Mouse (Mus musculus): ENCODE measurements at regions not wholly inside any gene's neighbourhood (a gene's known extent, or its start where the extent isn't known, plus 50 kb on each side); places are given as distances from the start of the nearest gene placed in this dataset.
A peak's percentile ranks its signal among the peaks of the same experiment; 100 is the strongest.

DNA sequence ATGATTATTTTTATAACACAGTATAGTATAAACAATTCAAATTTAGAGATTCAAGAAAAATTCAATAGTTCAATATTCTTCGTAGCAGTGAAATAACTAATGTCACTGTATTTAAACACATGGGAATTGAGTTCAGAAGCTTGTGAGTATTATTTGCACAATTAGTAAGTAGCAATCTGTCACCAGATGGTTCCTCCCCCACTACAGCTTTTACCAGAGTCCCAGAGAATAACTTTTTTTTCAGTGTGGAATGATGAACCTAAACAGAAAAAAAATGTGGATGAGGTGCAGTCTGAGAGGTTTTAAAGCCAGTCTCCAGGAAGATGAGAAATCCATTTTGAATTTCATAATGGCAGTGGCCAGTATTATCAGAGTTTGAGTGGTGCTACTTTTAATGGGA is 414.9 kb upstream of the C9orf72 start:
- Histone ChIP-seq H3K4me2 (ENCODE audit: low read depth) (no peak overlapping the region), H3K9ac (no peak overlapping the region), H3K36me3 (ENCODE audit: insufficient read depth) (no peaks in the 10 kb centered on the region), H3K27ac (ENCODE audit: low read depth, low read length) (no peak overlapping the region), H3K27me3 (ENCODE audit: insufficient read depth, low read length) (no peaks in the 10 kb centered on the region), H3K9me3 (ENCODE audit: low read length) (no peaks in the 10 kb centered on the region), H3K4me3 (ENCODE audit: low read depth, low read length) (no peak overlapping the region), H3K4me1 (ENCODE audit: insufficient read depth) (no peaks in the 10 kb centered on the region)
- 60% methylated on average over 1 of the region's 1 CpGs for whole genome bisulfite sequencing
- ATAC-seq = no peak
- no peak for TF ChIP-seq CTCF (IDR thresholded peaks at IDR 0.05; ENCODE audit: low read depth)
- DNase-seq = no peak

DNA sequence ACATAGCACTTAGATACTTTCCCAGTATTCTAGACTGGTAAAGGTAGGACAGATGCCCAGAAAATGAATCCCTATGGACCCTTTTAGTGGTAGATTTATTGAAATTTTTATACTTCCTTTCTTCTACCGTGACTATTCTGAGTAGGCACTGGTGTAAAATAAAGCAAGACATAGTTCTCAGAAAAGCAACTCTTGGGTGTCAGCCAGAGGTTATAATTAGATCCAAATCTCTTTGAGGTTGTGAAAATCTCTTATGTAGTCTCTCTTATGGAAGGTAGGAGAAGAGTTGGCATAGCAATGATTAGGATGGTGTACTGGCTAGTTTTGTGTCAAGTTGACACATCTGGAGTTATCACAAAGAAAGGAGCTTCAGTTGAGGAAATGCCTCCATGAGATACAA is 380.2 kb upstream of the C9orf72 start:
- Histone ChIP-seq H3K4me1 (ENCODE audit: insufficient read depth) (no peaks in the 10 kb centered on the region), H3K4me2 (ENCODE audit: low read depth) (no peak overlapping the region), H3K36me3 (ENCODE audit: insufficient read depth) (no peaks in the 10 kb centered on the region), H3K4me3 (ENCODE audit: low read depth, low read length) (no peak overlapping the region), H3K27ac (ENCODE audit: low read depth, low read length) (no peak overlapping the region), H3K9ac (no peak overlapping the region), H3K27me3 (ENCODE audit: insufficient read depth, low read length) (no peaks in the 10 kb centered on the region), H3K9me3 (ENCODE audit: low read length) (no peaks in the 10 kb centered on the region)
- no peak for TF ChIP-seq CTCF (IDR thresholded peaks at IDR 0.05; ENCODE audit: low read depth)
- 65% methylated on average over 1 of the region's 1 CpGs for WGBS
- DNase-seq (no peak), ATAC-seq (no peak)

DNA sequence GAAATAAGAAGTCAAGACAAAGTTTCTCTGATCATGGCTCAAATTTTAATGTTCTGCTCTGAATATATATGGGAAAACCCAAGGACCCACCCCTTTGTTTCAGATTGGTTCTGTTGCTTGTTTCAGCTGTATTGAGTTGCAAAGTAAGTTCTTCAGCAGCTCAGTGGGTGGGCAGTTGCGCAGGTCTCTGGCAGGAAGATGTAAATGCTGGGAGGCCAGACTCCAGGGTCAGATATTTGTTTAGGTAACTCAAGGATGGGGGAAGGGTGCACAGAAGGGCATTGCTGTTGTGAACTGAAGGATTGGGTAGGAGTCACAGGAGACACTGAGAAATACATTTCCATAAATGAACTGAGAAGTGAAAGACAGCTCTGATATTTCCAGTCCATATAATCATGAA is 352.1 kb upstream of the C9orf72 start:
- ATAC-seq (no peak), DNase-seq (no peak)
- no peak for TF ChIP-seq CTCF (IDR thresholded peaks at IDR 0.05; ENCODE audit: low read depth)
- Histone ChIP-seq H3K4me3 (ENCODE audit: low read depth, low read length) (no peak overlapping the region), H3K4me1 (ENCODE audit: insufficient read depth) (no peaks in the 10 kb centered on the region), H3K9me3 (ENCODE audit: low read length) (0 out of 2 replicates have a peak, but pooled peaks cover 4% of the 10 kb centered on the region), H3K36me3 (ENCODE audit: insufficient read depth) (no peaks in the 10 kb centered on the region), H3K4me2 (ENCODE audit: low read depth) (no peak overlapping the region), H3K27me3 (ENCODE audit: insufficient read depth, low read length) (no peaks in the 10 kb centered on the region), H3K9ac (no peak overlapping the region), H3K27ac (ENCODE audit: low read depth, low read length) (no peak overlapping the region)
- 78% methylated on average over 1 of the region's 1 CpGs for WGBS

DNA sequence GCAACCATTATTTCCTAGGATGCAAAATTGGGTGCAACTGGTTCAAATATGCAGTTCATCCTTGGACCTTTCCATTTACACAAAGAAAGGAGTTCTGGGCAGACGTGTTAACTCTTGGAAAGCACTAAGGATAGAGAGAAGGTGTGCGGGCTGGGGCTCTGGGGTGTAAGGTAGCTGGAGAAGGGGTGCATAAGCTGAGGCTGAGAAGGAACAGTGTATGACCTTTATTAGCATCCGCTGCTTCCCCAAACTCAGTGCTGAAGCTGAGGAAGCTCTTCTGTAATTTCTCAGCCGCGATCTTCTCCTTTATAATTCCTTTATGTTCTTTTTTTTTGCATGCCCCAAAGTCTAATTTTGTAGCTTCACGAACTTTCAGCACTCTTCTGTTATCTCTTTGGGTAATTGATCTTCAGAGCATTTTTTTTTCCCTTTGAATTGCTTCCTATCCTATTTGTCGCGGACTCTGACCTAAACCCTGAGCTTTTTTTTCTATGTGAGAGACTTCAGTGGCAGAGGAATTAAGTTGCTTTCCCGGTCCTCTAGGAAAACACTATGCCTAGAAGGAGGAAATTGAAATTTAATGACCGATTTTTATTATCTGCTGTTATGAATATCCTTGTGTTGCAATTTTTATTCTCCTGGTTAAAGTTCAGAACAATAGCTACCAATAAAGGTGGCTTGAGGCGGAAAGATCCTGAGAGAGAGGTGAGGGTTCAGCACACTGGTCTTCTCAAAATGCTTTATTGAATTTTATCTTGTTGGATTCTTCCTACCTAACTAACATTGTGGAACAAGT is 349.4 kb upstream of the C9orf72 start:
- Histone ChIP-seq H3K4me3 (ENCODE audit: low read depth, low read length) (no peak overlapping the region), H3K36me3 (ENCODE audit: insufficient read depth) (no peaks in the 10 kb centered on the region), H3K9ac (no peak overlapping the region), H3K27me3 (ENCODE audit: insufficient read depth, low read length) (no peaks in the 10 kb centered on the region), H3K27ac (ENCODE audit: low read depth, low read length) (no peak overlapping the region), H3K4me2 (ENCODE audit: low read depth) (no peak overlapping the region), H3K9me3 (ENCODE audit: low read length) (0 out of 2 replicates have a peak, but pooled peaks cover 4% of the 10 kb centered on the region), H3K4me1 (ENCODE audit: insufficient read depth) (no peaks in the 10 kb centered on the region; the same call in 1 of the 2 replicates)
- no peak for TF ChIP-seq CTCF (IDR thresholded peaks at IDR 0.05; ENCODE audit: low read depth)
- no peak for DNase-seq
- WGBS = 82% methylated on average over 11 of the region's 11 CpGs
- no peak for ATAC-seq

DNA sequence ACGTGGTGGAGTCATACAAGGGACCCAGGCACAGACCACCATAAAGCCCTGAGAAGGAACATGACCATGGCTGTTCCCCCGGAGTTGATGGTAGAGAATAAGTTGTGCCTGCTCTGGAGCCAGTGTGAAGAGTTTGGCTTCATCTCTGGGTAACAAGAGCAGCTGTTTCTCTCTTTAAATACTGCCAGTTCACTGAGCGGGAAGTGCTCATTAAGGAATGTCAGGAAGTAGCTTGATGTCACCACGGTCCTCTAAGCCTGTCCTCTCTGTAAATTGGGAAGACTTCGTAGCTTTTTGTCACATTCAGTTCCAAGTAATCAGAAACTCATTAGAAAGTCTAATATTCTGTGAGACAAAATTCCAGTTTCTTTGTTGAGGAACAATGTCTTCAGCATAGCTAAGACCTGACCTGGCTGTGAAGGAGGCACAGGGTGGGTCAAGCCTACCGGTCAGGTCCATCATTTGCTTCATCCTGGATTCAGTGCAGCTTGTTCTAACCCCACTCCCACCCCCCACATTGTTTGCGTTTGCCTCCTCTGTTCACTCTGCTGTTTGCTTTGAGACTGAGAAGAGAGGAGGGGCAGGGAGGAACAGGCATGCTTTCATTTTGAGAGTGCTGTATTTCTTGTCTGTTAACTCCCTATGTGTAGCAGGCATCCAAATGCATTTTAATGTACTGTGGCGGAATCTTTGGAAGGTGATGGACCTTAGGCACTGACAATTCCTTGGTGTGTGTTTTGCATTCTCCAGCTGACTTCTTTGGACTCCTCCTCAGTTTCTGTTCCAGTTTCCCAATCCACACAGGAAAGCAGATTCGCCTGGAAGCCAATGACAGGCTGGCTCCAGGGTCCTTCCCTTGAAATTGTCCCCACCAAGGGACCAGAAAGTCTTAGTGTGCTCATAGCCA is 345.8 kb upstream of the C9orf72 start:
- no peak for TF ChIP-seq CTCF (IDR thresholded peaks at IDR 0.05; ENCODE audit: low read depth)
- H3K4me2 ChIP-seq (ENCODE audit: low read depth) = 0 out of 2 replicates have a peak overlapping the region, but pooled peaks have one; percentile 2
- no peak overlapping the region for H3K9ac ChIP-seq
- WGBS = 36% methylated on average over 9 of the region's 9 CpGs
- ATAC-seq (peak; percentile 59), DNase-seq (no peak)
- no peaks in the 10 kb centered on the region for H3K27me3 ChIP-seq (ENCODE audit: insufficient read depth, low read length)
- no peaks in the 10 kb centered on the region for H3K9me3 ChIP-seq (ENCODE audit: low read length)
- H3K36me3 ChIP-seq (ENCODE audit: insufficient read depth) = no peaks in the 10 kb centered on the region
- H3K27ac ChIP-seq (ENCODE audit: low read depth, low read length) = no peak overlapping the region
- H3K4me1 ChIP-seq (ENCODE audit: insufficient read depth) = no peaks in the 10 kb centered on the region; the same call in 1 of the 2 replicates
- H3K4me3 ChIP-seq (ENCODE audit: low read depth, low read length) = no peak overlapping the region

DNA sequence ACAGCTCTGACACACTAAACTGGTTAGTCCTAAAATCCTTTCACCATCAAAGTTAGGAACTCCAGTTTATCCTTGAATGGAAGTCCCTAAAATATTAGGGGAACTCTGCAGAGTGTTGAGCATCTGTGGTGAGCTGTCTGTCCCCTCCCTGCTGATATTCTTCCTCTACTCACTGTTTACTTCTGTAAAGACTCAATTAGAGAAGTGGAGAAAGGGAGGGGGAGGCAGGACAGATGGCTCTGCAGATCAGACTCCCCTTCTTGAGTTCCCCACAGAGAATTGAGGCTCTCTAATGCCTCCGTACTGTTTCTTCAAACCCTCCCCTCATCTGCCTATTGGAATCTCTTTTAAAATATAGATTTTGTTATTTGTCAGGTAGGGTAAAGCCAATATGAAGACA is 335.3 kb upstream of the C9orf72 start:
- no peaks in the 10 kb centered on the region for H3K27me3 ChIP-seq (ENCODE audit: insufficient read depth, low read length)
- H3K9ac ChIP-seq = no peak overlapping the region
- H3K27ac ChIP-seq (ENCODE audit: low read depth, low read length) = no peak overlapping the region
- no peaks in the 10 kb centered on the region for H3K4me1 ChIP-seq (ENCODE audit: insufficient read depth)
- H3K4me3 ChIP-seq (ENCODE audit: low read depth, low read length) = no peak overlapping the region
- WGBS = 35% methylated on average over 1 of the region's 1 CpGs
- H3K4me2 ChIP-seq (ENCODE audit: low read depth) = no peak overlapping the region
- DNase-seq (no peak), ATAC-seq (no peak)
- TF ChIP-seq CTCF (IDR thresholded peaks at IDR 0.05; ENCODE audit: low read depth) = no peak
- no peaks in the 10 kb centered on the region for H3K36me3 ChIP-seq (ENCODE audit: insufficient read depth)
- no peaks in the 10 kb centered on the region for H3K9me3 ChIP-seq (ENCODE audit: low read length)

DNA sequence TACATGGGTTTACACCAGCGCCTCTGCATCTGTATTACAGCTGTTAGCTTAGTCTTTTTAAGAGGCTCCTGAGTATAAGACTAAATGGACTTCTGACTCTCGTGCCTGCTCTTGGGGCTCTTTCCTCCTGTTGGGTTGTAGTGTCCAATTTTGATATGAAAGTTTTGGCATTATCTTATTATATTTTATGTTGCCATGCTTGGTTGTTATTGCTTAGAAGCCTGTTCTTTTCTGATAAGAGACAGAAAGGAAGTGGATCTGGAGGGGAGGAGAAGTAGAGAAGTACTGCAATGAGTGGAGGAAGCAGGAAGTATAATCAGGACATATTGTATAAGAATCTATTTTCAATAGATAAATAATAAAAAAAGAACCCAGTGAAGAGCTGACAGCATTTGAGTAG is 334.0 kb upstream of the C9orf72 start:
- TF ChIP-seq CTCF (IDR thresholded peaks at IDR 0.05; ENCODE audit: low read depth) = no peak
- H3K27me3 ChIP-seq (ENCODE audit: insufficient read depth, low read length) = no peaks in the 10 kb centered on the region
- 89% methylated on average over 2 of the region's 2 CpGs for WGBS
- no peak overlapping the region for H3K4me3 ChIP-seq (ENCODE audit: low read depth, low read length)
- H3K27ac ChIP-seq (ENCODE audit: low read depth, low read length) = no peak overlapping the region
- H3K9ac ChIP-seq = no peak overlapping the region
- no peaks in the 10 kb centered on the region for H3K36me3 ChIP-seq (ENCODE audit: insufficient read depth)
- no peaks in the 10 kb centered on the region for H3K9me3 ChIP-seq (ENCODE audit: low read length)
- DNase-seq (no peak), ATAC-seq (no peak)
- H3K4me1 ChIP-seq (ENCODE audit: insufficient read depth) = no peaks in the 10 kb centered on the region
- no peak overlapping the region for H3K4me2 ChIP-seq (ENCODE audit: low read depth)

All from forebrain, postnatal 0 days (tissue).